Mouse (Mus musculus): ENCODE results near the gene Nufip1. TPM values are rescaled to one million over a fixed set of nuclear protein-coding genes. Genes with fewer than 3 reads are reported as not detected.

Nufip1 gene
- 3.3 and 3.7 TPM in 2 replicates for polyA plus RNA-seq (2012; rRNA removed)

DNA sequence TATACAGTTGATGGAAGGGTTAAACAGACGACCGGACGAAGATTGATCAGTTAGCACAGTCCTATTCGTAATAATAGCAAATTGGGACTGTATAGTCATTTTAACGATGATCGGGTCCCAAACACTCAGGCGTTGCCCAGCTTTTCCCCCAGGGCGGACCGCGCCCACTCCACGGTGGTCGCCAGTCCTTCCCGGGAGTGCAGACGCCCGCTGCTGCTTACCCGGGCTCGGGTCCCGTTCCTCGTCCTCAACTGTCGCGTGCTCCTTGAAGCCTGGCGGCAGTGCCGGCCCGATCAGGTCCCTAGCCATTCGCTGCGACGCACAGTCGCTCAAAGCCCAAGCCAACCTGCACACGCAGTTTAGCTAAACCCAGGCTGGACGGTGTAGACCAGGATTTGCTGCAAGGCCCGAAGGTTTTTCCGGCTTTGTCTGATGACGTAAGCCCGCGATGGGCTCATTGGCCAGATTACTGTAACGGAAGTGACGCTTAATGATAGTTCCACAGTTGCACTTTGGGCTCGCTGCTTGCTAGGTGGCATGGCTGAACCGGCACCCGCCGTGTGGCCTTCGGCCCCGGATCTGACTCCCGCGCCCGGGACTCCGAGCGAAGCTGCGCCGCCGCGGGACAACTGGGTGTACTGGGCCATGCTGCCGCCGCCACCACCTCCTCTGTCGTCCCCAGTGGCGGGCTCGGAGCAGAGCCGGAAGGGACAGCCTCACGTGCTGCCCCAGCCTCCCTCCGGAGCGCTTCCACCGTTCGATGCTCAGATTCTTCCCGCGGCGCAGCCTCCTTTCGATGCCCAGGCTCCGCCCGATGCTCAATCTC lies at the start of gene Nufip1, which contains the start of gene Gpalpp1:
Gene Nufip1, plus strand, starts transcription at position 496 of the 826 bp plus-strand sequence.
Gene Gpalpp1, minus strand, starts transcription at position 365 of the 826 bp plus-strand sequence.

Other genes with a start within 250 kb of the Nufip1 start
- gene Kctd4, start 155.9 kb upstream of the Nufip1 start, polyA plus RNA-seq (2012; rRNA removed) = not detected in 2 replicates
- 16.3 TPM in 2 replicates for gene Gtf2f2, start 100.0 kb upstream of the Nufip1 start, polyA plus RNA-seq (2012; rRNA removed)
- gene Gpalpp1, start 131 bp upstream of the Nufip1 start, polyA plus RNA-seq (2012; rRNA removed) = 4.1 and 4.7 TPM in 2 replicates

Data from liver, embryonic 14 days (tissue).